Mouse (Mus musculus) cerebellum, postnatal 10 days (tissue): Measurements from ENCODE around the gene Enpp5.
A peak's percentile ranks its signal among the peaks of the same experiment; 100 is the strongest.

Experiments
- DNase-seq, 2 experiments: peaks; one replicate each; pipeline ENCODE4 v3.0.0; 2021; ENCODE audit warnings: mixed read lengths in 2 of 2

Enpp5 gene

GRCm38 (mm10) chr17:44100486-44100885 lies 21.9 kb downstream of the Enpp5 start:
- DNase-seq, result no peak

- no peak for DNase-seq
Observed at GRCm38 (mm10) chr17:44100906-44101305, 22.3 kb downstream of the Enpp5 start.

GRCm38 (mm10) chr17:44101961-44102360 lies 23.3 kb downstream of the Enpp5 start:
- no peak for DNase-seq

- peak; percentile 84 to 86 for DNase-seq
Observed at GRCm38 (mm10) chr17:44105287-44106138, 26.9 kb downstream of the Enpp5 start, which contains the start of gene Enpp4. TSS of gene Enpp4 (minus strand) at chr17:44105809.

- DNase-seq, result no peak
Observed at GRCm38 (mm10) chr17:44108331-44108730, 29.7 kb downstream of the Enpp5 start.

- no peak for DNase-seq
Observed at GRCm38 (mm10) chr17:44116584-44116983, 38.0 kb downstream of the Enpp5 start.

- DNase-seq, result no peak
Observed at GRCm38 (mm10) chr17:44117721-44118120, 39.1 kb downstream of the Enpp5 start.

GRCm38 (mm10) chr17:44118231-44118630 lies 39.6 kb downstream of the Enpp5 start:
- no peak for DNase-seq

GRCm38 (mm10) chr17:44121366-44122100 lies 42.9 kb downstream of the Enpp5 start:
- DNase-seq, result no peak

- DNase-seq, result peak in 1 of 2 experiments; percentile 11
Observed at GRCm38 (mm10) chr17:44129092-44129750, 50.6 kb downstream of the Enpp5 start.

GRCm38 (mm10) chr17:44130429-44130828 lies 51.8 kb downstream of the Enpp5 start:
- peak; percentile 80 to 85 for DNase-seq

GRCm38 (mm10) chr17:44134106-44134505 lies 55.5 kb downstream of the Enpp5 start:
- DNase-seq, result no peak

- DNase-seq, result no peak
Observed at GRCm38 (mm10) chr17:44134545-44134944, 55.9 kb downstream of the Enpp5 start.

- DNase-seq, result no peak
Observed at GRCm38 (mm10) chr17:44136018-44136417, 57.4 kb downstream of the Enpp5 start.
